In genomic region chr11:23271770-23272724, GRCm38 (mm10) we compare ENCODE assay signal across 8 mouse cellular contexts. TPM values are rescaled to one million over a fixed set of nuclear protein-coding genes. Genes with fewer than 3 reads are reported as not detected.
DNase-seq lines count a peak whose midpoint lies in the region; ATAC-seq and TF ChIP-seq lines count a peak whose summit lies in the region.

No protein-coding gene starts in this region.

- no peaks in the 10 kb centered on the region for H3K4me1 ChIP-seq in midbrain, embryonic 13.5 days (replicated peaks)
- no peaks in the 10 kb centered on the region for H3K4me1 ChIP-seq in midbrain, embryonic 11.5 days (ENCODE audit: control insufficient read depth, insufficient read depth, low read length)
- no peaks in the 10 kb centered on the region for H3K4me1 ChIP-seq in cerebellum, adult 2 months (ENCODE audit: control insufficient read depth, insufficient read depth, low read length)
- H3K4me1 ChIP-seq in hindbrain, postnatal 0 days (ENCODE audit: insufficient read depth, low read length), result no peaks in the 10 kb centered on the region
- H3K4me1 ChIP-seq in midbrain, embryonic 14.5 days (ENCODE audit: control insufficient read depth, insufficient read depth, low read length), result no peaks in the 10 kb centered on the region

- no peak overlapping the region for H3K9ac ChIP-seq in midbrain, embryonic 13.5 days (replicated peaks)
- H3K9ac ChIP-seq in midbrain, embryonic 11.5 days (ENCODE audit: low read length), result no peak overlapping the region
- no peak overlapping the region for H3K9ac ChIP-seq in hindbrain, postnatal 0 days (replicated peaks; ENCODE audit: low read length)
- H3K9ac ChIP-seq in midbrain, embryonic 14.5 days (replicated peaks; ENCODE audit: low read length), result no peak overlapping the region

- no peaks in the 10 kb centered on the region for H3K27me3 ChIP-seq in midbrain, embryonic 13.5 days
- no peaks in the 10 kb centered on the region for H3K27me3 ChIP-seq in midbrain, embryonic 11.5 days (ENCODE audit: control insufficient read depth, insufficient read depth, low read length)
- H3K27me3 ChIP-seq in cerebellum, adult 2 months (ENCODE audit: control insufficient read depth, insufficient read depth, low read length), result no peaks in the 10 kb centered on the region
- no peaks in the 10 kb centered on the region for H3K27me3 ChIP-seq in hindbrain, postnatal 0 days (ENCODE audit: insufficient read depth, low read length)
- H3K27me3 ChIP-seq in midbrain, embryonic 14.5 days (ENCODE audit: control insufficient read depth, insufficient read depth, low read length), result no peaks in the 10 kb centered on the region

- ATAC-seq in midbrain, embryonic 13.5 days, result peak; percentile 40; the same call in 1 of the 2 replicates
- no peak for ATAC-seq in midbrain, embryonic 11.5 days (ENCODE audit: low FRiP score)
- ATAC-seq in hindbrain, postnatal 0 days, result peak; percentile 62; the same call in 1 of the 2 replicates
- no peak for ATAC-seq in midbrain, embryonic 14.5 days (ENCODE audit: low FRiP score, low TSS enrichment)

- peak; percentile 22; the same call in 1 of the 2 replicates for TF ChIP-seq CTCF in cerebellum, adult 2 months (IDR thresholded peaks at IDR 0.05; ENCODE audit: borderline replicate concordance, insufficient read depth, low read depth, low read length)
- peak; percentile 74 for TF ChIP-seq CTCF in hindbrain, postnatal 0 days (IDR thresholded peaks at IDR 0.05; ENCODE audit: low read depth)

- TF ChIP-seq POLR2A in cerebellum, adult 2 months (IDR thresholded peaks at IDR 0.05; ENCODE audit: borderline replicate concordance, insufficient read depth, low read length), result no peak

- no peak overlapping the region for H3K4me3 ChIP-seq in midbrain, embryonic 13.5 days (replicated peaks)
- no peak overlapping the region for H3K4me3 ChIP-seq in midbrain, embryonic 11.5 days (ENCODE audit: low read depth, low read length)
- H3K4me3 ChIP-seq in cerebellum, adult 2 months (replicated peaks; ENCODE audit: insufficient read depth, low read depth, low read length), result no peak overlapping the region
- no peak overlapping the region for H3K4me3 ChIP-seq in hindbrain, postnatal 0 days (ENCODE audit: low read length)
- H3K4me3 ChIP-seq in midbrain, embryonic 14.5 days (replicated peaks; ENCODE audit: low read depth, low read length), result no peak overlapping the region

- no peaks in the 10 kb centered on the region for H3K9me3 ChIP-seq in midbrain, embryonic 13.5 days
- no peaks in the 10 kb centered on the region for H3K9me3 ChIP-seq in midbrain, embryonic 11.5 days (ENCODE audit: control insufficient read depth, low read length)
- H3K9me3 ChIP-seq in hindbrain, postnatal 0 days (ENCODE audit: low read length), result no peaks in the 10 kb centered on the region
- H3K9me3 ChIP-seq in midbrain, embryonic 14.5 days (ENCODE audit: control insufficient read depth, low read length), result no peaks in the 10 kb centered on the region

- H3K4me2 ChIP-seq in midbrain, embryonic 13.5 days (replicated peaks), result no peak overlapping the region
- H3K4me2 ChIP-seq in midbrain, embryonic 11.5 days, result no peak overlapping the region
- H3K4me2 ChIP-seq in hindbrain, postnatal 0 days (ENCODE audit: low read depth, low read length), result no peak overlapping the region
- H3K4me2 ChIP-seq in midbrain, embryonic 14.5 days (ENCODE audit: low read length), result no peak overlapping the region

- DNase-seq in cerebellum, adult 11-12 months, result peak; percentile 14
- no peak for DNase-seq in cerebellum, adult 11 months
- no peak for DNase-seq in midbrain, embryonic 11.5 days (ENCODE audit: low spot score, missing footprints)
- peak in 1 of 2 experiments; percentile 66 for DNase-seq in cerebellum, adult 2 months
- DNase-seq in hindbrain, postnatal 0 days (ENCODE audit: low spot score), result peak; percentile 83
- DNase-seq in midbrain, embryonic 14.5 days, result peak; percentile 83
- DNase-seq in ovary, postnatal 36 days (ENCODE audit: low spot score), result no peak

- 78% methylated on average over 4 of the region's 4 CpGs for WGBS in midbrain, embryonic 13.5 days
- 85% methylated on average over 4 of the region's 4 CpGs for WGBS in midbrain, embryonic 11.5 days
- 62% methylated on average over 4 of the region's 4 CpGs for WGBS in cerebellum, adult 2 months
- WGBS in hindbrain, postnatal 0 days, result 68% methylated on average over 4 of the region's 4 CpGs
- WGBS in midbrain, embryonic 14.5 days, result 65% methylated on average over 4 of the region's 4 CpGs

- H3K36me3 ChIP-seq in midbrain, embryonic 13.5 days, result peaks cover 53% of the 10 kb centered on the region
- peaks cover 30% of the 10 kb centered on the region for H3K36me3 ChIP-seq in midbrain, embryonic 11.5 days (ENCODE audit: control insufficient read depth, insufficient read depth, low read length)
- H3K36me3 ChIP-seq in hindbrain, postnatal 0 days (ENCODE audit: insufficient read depth, low read length), result peaks cover 29% of the 10 kb centered on the region
- peaks cover 78% of the 10 kb centered on the region for H3K36me3 ChIP-seq in midbrain, embryonic 14.5 days (ENCODE audit: control insufficient read depth, insufficient read depth, low read length)

- H3K27ac ChIP-seq in midbrain, embryonic 13.5 days, result no peak overlapping the region
- H3K27ac ChIP-seq in midbrain, embryonic 11.5 days (ENCODE audit: low read depth, low read length), result no peak overlapping the region
- no peak overlapping the region for H3K27ac ChIP-seq in cerebellum, adult 2 months (ENCODE audit: insufficient read depth, low read length)
- H3K27ac ChIP-seq in hindbrain, postnatal 0 days, result no peak overlapping the region
- H3K27ac ChIP-seq in midbrain, embryonic 14.5 days (replicated peaks; ENCODE audit: low read depth, low read length), result no peak overlapping the region

RNA-seq across cellular contexts. Expression of gene Xpo1, which starts 16.2 kb away (rescaled TPM):
- polyA plus RNA-seq in midbrain, embryonic 13.5 days (2015; fragmentation: Nextera tagmentation; extraction: Ambion mirVana), result 86.6 and 89.4 TPM in 2 replicates
- 171 and 184 TPM in 2 replicates for polyA plus RNA-seq in midbrain, embryonic 11.5 days (2014; fragmentation: Nextera tagmentation; extraction: Ambion mirVana)
- polyA plus RNA-seq in cerebellum, adult 2 months (2012; rRNA removed), result 39.4 and 44.1 TPM in 2 replicates
- 50.7 and 51.8 TPM in 2 replicates for total RNA-seq in hindbrain, postnatal 0 days (2014; rRNA removed)
- polyA plus RNA-seq in hindbrain, postnatal 0 days (2015; fragmentation: Nextera tagmentation; extraction: Ambion mirVana), result 40.8 and 43.7 TPM in 2 replicates
- polyA plus RNA-seq in midbrain, embryonic 14.5 days (2014; fragmentation: Nextera tagmentation; extraction: Ambion mirVana), result 69.0 and 110 TPM in 2 replicates

RNA-seq across cellular contexts. Expression of gene Usp34, which starts 34.6 kb away (rescaled TPM):
- 31.3 and 36.2 TPM in 2 replicates for polyA plus RNA-seq in midbrain, embryonic 13.5 days (2015; fragmentation: Nextera tagmentation; extraction: Ambion mirVana)
- 31.7 and 34.3 TPM in 2 replicates for polyA plus RNA-seq in midbrain, embryonic 11.5 days (2014; fragmentation: Nextera tagmentation; extraction: Ambion mirVana)
- polyA plus RNA-seq in cerebellum, adult 2 months (2012; rRNA removed), result 51.1 and 57.2 TPM in 2 replicates
- total RNA-seq in hindbrain, postnatal 0 days (2014; rRNA removed), result 95.2 and 95.3 TPM in 2 replicates
- polyA plus RNA-seq in hindbrain, postnatal 0 days (2015; fragmentation: Nextera tagmentation; extraction: Ambion mirVana), result 24.5 and 26.7 TPM in 2 replicates
- polyA plus RNA-seq in midbrain, embryonic 14.5 days (2014; fragmentation: Nextera tagmentation; extraction: Ambion mirVana), result 57.8 and 59.8 TPM in 2 replicates

Comparison
In these comparisons a context has a peak if more than half of its experiments do, and no peak if none do; other contexts are left out.
1. DNase-seq: peak in cerebellum, adult 11-12 months (single experiment), hindbrain, postnatal 0 days (single experiment) and midbrain, embryonic 14.5 days (single experiment); none in cerebellum, adult 11 months (single experiment), midbrain, embryonic 11.5 days (single experiment) and ovary, postnatal 36 days (single experiment).
2. ATAC-seq: peak in midbrain, embryonic 13.5 days (single experiment) and hindbrain, postnatal 0 days (single experiment); none in midbrain, embryonic 11.5 days (single experiment) and midbrain, embryonic 14.5 days (single experiment).